Mouse (Mus musculus): Measurements from ENCODE around the gene Stat1. TPM values are rescaled to one million over a fixed set of nuclear protein-coding genes. Genes with fewer than 3 reads are reported as not detected.

Gene Stat1
- total and polyA plus RNA-seq, 2 experiments from 2014 or later, result 23.0 to 55.1 TPM

GRCm38 (mm10) chr1:52119691-52120090, 451 bp downstream of the Stat1 start:
- H3K9ac ChIP-seq (replicated peaks; ENCODE audit: low read depth, low read length), result peak overlapping the region; percentile 89
- peak overlapping the region; percentile 68 for H3K4me2 ChIP-seq (ENCODE audit: low read depth, low read length)
- peak; percentile 11; the same call in 1 of the 2 replicates for ATAC-seq (ENCODE audit: insufficient read depth, low read depth)
- H3K36me3 ChIP-seq (replicated peaks; ENCODE audit: control insufficient read depth, insufficient read depth, low read length), result peaks cover 28% of the 10 kb centered on the region
- H3K9me3 ChIP-seq (replicated peaks; ENCODE audit: control insufficient read depth, low read length), result no peaks in the 10 kb centered on the region
- peak overlapping the region; percentile 98 for H3K4me3 ChIP-seq (ENCODE audit: low read depth, low read length)
- no peak for DNase-seq (ENCODE audit: low spot score)
- peak overlapping the region; percentile 89 for H3K27ac ChIP-seq (ENCODE audit: low read depth)
- H3K27me3 ChIP-seq (ENCODE audit: control insufficient read depth, insufficient read depth, low read length), result no peaks in the 10 kb centered on the region
- 0 out of 2 replicates have a peak, but pooled peaks cover 9% of the 10 kb centered on the region for H3K4me1 ChIP-seq (ENCODE audit: control insufficient read depth, insufficient read depth)
- WGBS, result under 1% methylated on average over 20 of the region's 20 CpGs
- TF ChIP-seq EP300 (IDR thresholded peaks at IDR 0.05; ENCODE audit: low read depth) (no peak), CTCF (IDR thresholded peaks at IDR 0.05; ENCODE audit: low read depth) (no peak)

- Histone ChIP-seq H3K9me3 (replicated peaks; ENCODE audit: control insufficient read depth, low read length) (no peaks in the 10 kb centered on the region), H3K4me3 (ENCODE audit: low read depth, low read length) (peak overlapping the region; percentile 98), H3K27ac (ENCODE audit: low read depth) (no peak overlapping the region), H3K27me3 (ENCODE audit: control insufficient read depth, insufficient read depth, low read length) (no peaks in the 10 kb centered on the region), H3K9ac (replicated peaks; ENCODE audit: low read depth, low read length) (peak overlapping the region; percentile 89; the same call in 1 of the 2 replicates), H3K36me3 (replicated peaks; ENCODE audit: control insufficient read depth, insufficient read depth, low read length) (peaks cover 29% of the 10 kb centered on the region), H3K4me1 (ENCODE audit: control insufficient read depth, insufficient read depth) (0 out of 2 replicates have a peak, but pooled peaks cover 9% of the 10 kb centered on the region), H3K4me2 (ENCODE audit: low read depth, low read length) (peak overlapping the region; percentile 68)
- TF ChIP-seq CTCF (IDR thresholded peaks at IDR 0.05; ENCODE audit: low read depth) (no peak), EP300 (IDR thresholded peaks at IDR 0.05; ENCODE audit: low read depth) (no peak)
- WGBS, result 24% methylated on average over 10 of the region's 10 CpGs
- DNase-seq (ENCODE audit: low spot score), result no peak
- ATAC-seq (ENCODE audit: insufficient read depth, low read depth), result no peak
Observed at GRCm38 (mm10) chr1:52120191-52120590, 951 bp downstream of the Stat1 start.

- H3K9ac ChIP-seq (replicated peaks; ENCODE audit: low read depth, low read length), result no peak overlapping the region
- 0 out of 2 replicates have a peak, but pooled peaks cover 9% of the 10 kb centered on the region for H3K4me1 ChIP-seq (ENCODE audit: control insufficient read depth, insufficient read depth)
- no peaks in the 10 kb centered on the region for H3K27me3 ChIP-seq (ENCODE audit: control insufficient read depth, insufficient read depth, low read length)
- TF ChIP-seq EP300 (IDR thresholded peaks at IDR 0.05; ENCODE audit: low read depth) (no peak), CTCF (IDR thresholded peaks at IDR 0.05; ENCODE audit: low read depth) (no peak)
- DNase-seq (ENCODE audit: low spot score), result no peak
- ATAC-seq (ENCODE audit: insufficient read depth, low read depth), result no peak
- no peaks in the 10 kb centered on the region for H3K9me3 ChIP-seq (replicated peaks; ENCODE audit: control insufficient read depth, low read length)
- no peak overlapping the region for H3K27ac ChIP-seq (ENCODE audit: low read depth)
- peak overlapping the region; percentile 98 for H3K4me3 ChIP-seq (ENCODE audit: low read depth, low read length)
- peak overlapping the region; percentile 68 for H3K4me2 ChIP-seq (ENCODE audit: low read depth, low read length)
- peaks cover 37% of the 10 kb centered on the region for H3K36me3 ChIP-seq (replicated peaks; ENCODE audit: control insufficient read depth, insufficient read depth, low read length)
- 91% methylated on average over 3 of the region's 3 CpGs for WGBS
Observed at GRCm38 (mm10) chr1:52121052-52121451, 1.8 kb downstream of the Stat1 start.

DNA sequence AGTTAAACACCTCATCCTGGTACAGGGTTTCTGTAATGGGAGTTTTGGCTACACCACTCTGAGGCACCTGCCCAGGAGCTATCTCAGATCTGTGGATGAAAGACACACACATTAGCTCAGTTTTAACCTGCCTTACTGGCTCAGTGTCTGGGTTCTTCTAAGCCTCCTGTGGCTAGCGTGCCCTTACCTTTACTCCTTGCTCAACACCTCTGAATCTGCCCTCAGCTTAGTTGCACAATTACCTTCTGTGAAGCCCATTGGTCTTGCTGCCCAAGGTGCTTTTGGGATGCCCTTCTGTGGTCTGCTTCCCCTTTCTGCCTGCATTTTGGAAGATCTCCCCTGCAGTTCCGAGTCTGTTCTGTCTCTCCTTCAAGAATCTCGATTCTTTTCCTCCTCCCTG, 5.6 kb downstream of the Stat1 start:
- H3K9ac ChIP-seq (replicated peaks; ENCODE audit: low read depth, low read length), result no peak overlapping the region
- 74% methylated on average over 3 of the region's 3 CpGs for WGBS
- H3K36me3 ChIP-seq (replicated peaks; ENCODE audit: control insufficient read depth, insufficient read depth, low read length), result peaks cover 66% of the 10 kb centered on the region
- 0 out of 2 replicates have a peak, but pooled peaks cover 9% of the 10 kb centered on the region for H3K4me1 ChIP-seq (ENCODE audit: control insufficient read depth, insufficient read depth)
- no peak overlapping the region for H3K4me3 ChIP-seq (ENCODE audit: low read depth, low read length)
- no peaks in the 10 kb centered on the region for H3K9me3 ChIP-seq (replicated peaks; ENCODE audit: control insufficient read depth, low read length)
- no peak for ATAC-seq (ENCODE audit: insufficient read depth, low read depth)
- TF ChIP-seq CTCF (IDR thresholded peaks at IDR 0.05; ENCODE audit: low read depth) (no peak), EP300 (IDR thresholded peaks at IDR 0.05; ENCODE audit: low read depth) (no peak)
- no peak for DNase-seq (ENCODE audit: low spot score)
- H3K27ac ChIP-seq (ENCODE audit: low read depth), result no peak overlapping the region
- no peaks in the 10 kb centered on the region for H3K27me3 ChIP-seq (ENCODE audit: control insufficient read depth, insufficient read depth, low read length)
- no peak overlapping the region for H3K4me2 ChIP-seq (ENCODE audit: low read depth, low read length)

GRCm38 (mm10) chr1:52127350-52127749, 8.1 kb downstream of the Stat1 start:
- Histone ChIP-seq H3K4me1 (ENCODE audit: control insufficient read depth, insufficient read depth) (no peaks in the 10 kb centered on the region), H3K27me3 (ENCODE audit: control insufficient read depth, insufficient read depth, low read length) (no peaks in the 10 kb centered on the region), H3K36me3 (replicated peaks; ENCODE audit: control insufficient read depth, insufficient read depth, low read length) (peaks cover 78% of the 10 kb centered on the region), H3K27ac (ENCODE audit: low read depth) (no peak overlapping the region), H3K4me3 (ENCODE audit: low read depth, low read length) (no peak overlapping the region), H3K9ac (replicated peaks; ENCODE audit: low read depth, low read length) (no peak overlapping the region), H3K9me3 (replicated peaks; ENCODE audit: control insufficient read depth, low read length) (no peaks in the 10 kb centered on the region), H3K4me2 (ENCODE audit: low read depth, low read length) (no peak overlapping the region)
- ATAC-seq (ENCODE audit: insufficient read depth, low read depth) (no peak), DNase-seq (ENCODE audit: low spot score) (no peak)
- TF ChIP-seq CTCF (IDR thresholded peaks at IDR 0.05; ENCODE audit: low read depth) (no peak), EP300 (IDR thresholded peaks at IDR 0.05; ENCODE audit: low read depth) (no peak)
- 90% methylated on average over 6 of the region's 6 CpGs for WGBS

- Histone ChIP-seq H3K9ac (replicated peaks; ENCODE audit: low read depth, low read length) (no peak overlapping the region), H3K27me3 (ENCODE audit: control insufficient read depth, insufficient read depth, low read length) (no peaks in the 10 kb centered on the region), H3K9me3 (replicated peaks; ENCODE audit: control insufficient read depth, low read length) (no peaks in the 10 kb centered on the region), H3K36me3 (replicated peaks; ENCODE audit: control insufficient read depth, insufficient read depth, low read length) (peaks cover 78% of the 10 kb centered on the region), H3K27ac (ENCODE audit: low read depth) (no peak overlapping the region), H3K4me2 (ENCODE audit: low read depth, low read length) (no peak overlapping the region), H3K4me1 (ENCODE audit: control insufficient read depth, insufficient read depth) (no peaks in the 10 kb centered on the region), H3K4me3 (ENCODE audit: low read depth, low read length) (no peak overlapping the region)
- ATAC-seq (ENCODE audit: insufficient read depth, low read depth) (no peak), DNase-seq (ENCODE audit: low spot score) (no peak)
- WGBS, result 50% methylated on average over 6 of the region's 6 CpGs
- TF ChIP-seq EP300 (IDR thresholded peaks at IDR 0.05; ENCODE audit: low read depth), result no peak
- TF ChIP-seq CTCF (IDR thresholded peaks at IDR 0.05; ENCODE audit: low read depth), result no peak
Observed at GRCm38 (mm10) chr1:52129794-52130193, 10.6 kb downstream of the Stat1 start.
